Mouse (Mus musculus) kidney, postnatal 25 days (tissue): ENCODE measurements at regions not wholly inside any gene's neighbourhood (a gene's known extent, or its start where the extent isn't known, plus 50 kb on each side); places are given as distances from the start of the nearest gene placed in this dataset.

ENCODE experiments used
- DNase-seq, 2 experiments: peaks; one replicate each; pipeline ENCODE4 v3.0.0; 2021; ENCODE audit warnings: mixed read lengths in 2 of 2

DNA sequence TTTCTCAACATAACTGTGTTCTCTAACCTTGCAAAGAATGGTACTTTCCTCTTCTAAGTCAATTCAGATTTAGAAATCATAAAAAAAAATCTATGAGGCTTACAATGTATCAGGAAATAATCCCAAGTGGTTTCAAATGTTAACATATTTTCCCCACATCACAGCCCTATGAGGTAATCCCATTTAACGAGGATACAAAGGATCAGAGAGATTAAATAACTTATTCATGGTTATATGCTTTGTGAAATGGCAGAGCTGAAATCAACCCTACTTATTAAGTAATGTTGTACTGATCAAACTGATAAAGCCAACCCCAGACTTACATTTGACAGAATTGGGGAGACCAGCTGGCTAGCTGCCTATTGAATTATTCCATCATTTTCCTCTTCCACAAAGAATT, 614.4 kb downstream of the Ntrk3 start:
- no peak for DNase-seq

DNA sequence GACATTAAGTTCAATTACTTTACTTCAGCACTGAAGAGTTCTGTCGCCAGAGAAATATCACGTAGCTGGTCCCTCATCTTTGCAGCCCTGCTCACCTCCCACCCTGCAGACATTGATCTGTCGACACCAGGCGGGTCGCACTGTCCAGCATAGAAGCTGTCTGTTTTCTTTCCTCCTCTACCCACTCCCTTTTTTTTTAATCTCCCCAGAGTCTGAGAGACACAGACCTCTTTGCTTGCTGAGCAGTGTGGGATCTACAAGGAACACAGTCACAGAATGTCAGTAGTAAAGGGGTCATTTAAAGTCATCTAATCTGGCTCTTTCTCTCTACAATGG, 616.7 kb downstream of the Ntrk3 start:
- DNase-seq: no peak

DNA sequence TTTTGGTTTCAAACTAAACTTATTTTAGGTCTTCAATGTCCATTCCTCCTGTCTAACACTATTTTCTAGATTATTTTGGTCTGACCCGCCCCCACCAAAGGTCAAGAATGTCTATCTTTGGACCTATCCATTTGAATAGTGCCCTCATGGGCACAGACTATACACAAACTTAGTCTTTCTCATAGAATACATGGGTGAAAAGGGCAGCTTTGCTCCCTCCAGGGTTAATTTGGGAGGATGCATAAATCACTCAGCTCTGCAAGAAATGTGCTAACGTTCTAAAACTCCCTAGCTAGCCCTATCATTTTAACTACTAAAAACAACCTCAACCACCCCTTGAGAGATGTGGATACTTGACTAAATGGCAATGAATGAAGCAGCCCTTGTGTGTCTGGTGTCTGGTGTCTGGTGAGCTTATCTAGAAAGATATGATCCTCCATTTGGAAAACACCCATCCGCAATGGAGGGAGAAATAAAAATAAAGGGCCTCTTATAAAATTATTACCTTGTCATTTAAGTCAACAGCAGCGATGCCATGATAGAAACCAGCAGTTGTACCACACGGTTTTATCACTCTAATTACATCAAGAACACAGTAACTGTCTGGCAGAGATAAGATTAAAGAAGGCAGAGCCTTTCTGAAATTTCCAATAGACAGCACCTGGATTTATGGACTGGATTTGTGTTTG, 617.2 kb downstream of the Ntrk3 start:
- DNase-seq: no peak

DNA sequence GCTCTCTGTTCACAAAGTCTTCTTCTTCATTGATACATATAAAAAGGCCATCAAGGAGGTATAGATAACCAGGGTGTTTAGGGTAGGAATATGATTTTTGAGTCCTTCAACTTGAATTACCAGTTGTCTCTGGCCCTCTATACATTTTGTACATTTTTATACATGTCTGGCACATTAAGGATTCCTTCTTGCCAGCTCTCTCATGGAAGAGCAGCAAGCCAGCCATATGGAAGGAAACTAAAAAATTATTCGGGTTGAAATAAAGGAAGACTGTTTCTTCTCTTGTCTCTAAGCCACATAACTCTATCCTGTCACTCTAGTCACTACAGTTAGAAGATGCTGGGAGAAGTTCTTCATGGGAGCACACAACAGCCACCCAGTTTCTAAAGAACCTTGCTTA, 618.0 kb downstream of the Ntrk3 start:
- no peak for DNase-seq

DNA sequence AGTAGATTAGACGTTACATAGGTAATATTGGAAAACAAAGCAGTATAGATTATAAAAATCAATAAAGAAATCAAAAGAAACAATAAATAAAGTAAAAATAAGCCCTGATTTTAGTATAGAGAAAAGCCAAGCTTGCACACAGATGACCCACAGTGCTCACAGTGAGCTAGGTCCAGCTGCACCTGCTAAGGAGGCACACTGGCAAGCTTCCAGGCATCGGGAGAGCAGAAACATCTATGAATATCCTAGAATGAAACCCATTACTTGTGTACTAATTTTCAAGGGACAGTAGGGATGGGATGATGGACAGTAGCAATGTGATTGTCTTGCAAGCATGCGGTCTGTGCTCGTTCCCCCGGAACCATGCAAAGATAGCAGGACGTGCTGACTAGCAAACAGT, 626.5 kb downstream of the Ntrk3 start:
- peak in 1 of 2 experiments; percentile 3 for DNase-seq

DNA sequence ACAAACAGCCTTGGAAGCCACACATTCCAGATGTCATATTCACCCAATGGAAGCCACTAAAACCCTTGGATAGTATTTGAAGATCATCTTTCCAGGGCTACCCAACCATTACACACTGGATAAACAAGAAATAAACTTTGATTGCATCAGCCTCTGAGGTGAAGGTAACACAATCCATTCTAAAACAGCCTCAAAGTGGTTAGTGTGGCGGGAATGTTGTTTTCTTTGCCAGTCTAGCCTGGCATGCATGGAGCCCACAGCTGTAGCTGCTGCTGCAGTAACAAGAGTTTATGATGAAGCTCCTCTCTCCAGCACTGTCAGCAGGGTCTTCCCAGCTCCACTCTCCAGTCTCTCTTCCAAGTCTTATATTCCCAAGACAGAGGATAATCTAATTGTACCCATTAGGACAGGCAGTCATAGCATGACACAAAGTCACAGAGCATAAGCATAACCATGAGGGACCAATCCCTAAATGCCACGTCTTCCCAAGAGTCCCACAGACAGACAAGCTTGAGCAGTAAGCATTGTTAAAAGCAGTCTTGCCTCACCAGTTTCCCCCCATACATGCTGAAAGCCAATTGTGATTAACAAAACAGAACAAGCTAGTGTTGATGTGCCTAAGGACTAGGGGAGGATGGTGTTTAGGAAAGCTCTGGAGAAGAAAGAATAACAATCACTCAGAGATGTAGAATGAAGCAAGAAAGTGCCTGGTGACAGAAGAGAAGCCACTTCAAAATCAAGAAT, 634.1 kb downstream of the Ntrk3 start:
- no peak for DNase-seq

DNA sequence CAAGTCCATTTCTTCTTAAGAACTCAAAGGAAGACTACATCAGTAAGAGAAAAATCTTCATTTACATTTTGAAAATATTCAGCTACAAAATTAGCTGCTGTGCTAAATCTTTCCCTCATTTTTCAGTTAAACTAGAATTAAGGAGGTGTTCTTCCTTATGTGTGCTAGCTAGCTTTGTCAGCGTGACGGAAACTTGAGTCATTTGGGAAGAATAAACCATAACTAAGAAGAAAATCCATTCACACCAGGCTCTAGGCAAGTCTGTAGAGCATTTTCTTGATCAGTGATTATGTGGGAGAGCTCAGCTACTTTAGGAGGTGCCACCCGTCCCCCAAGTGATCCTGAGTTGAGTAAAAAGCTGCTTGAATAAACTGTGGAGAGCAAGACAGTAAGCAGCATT, 635.4 kb downstream of the Ntrk3 start:
- DNase-seq: no peak

DNA sequence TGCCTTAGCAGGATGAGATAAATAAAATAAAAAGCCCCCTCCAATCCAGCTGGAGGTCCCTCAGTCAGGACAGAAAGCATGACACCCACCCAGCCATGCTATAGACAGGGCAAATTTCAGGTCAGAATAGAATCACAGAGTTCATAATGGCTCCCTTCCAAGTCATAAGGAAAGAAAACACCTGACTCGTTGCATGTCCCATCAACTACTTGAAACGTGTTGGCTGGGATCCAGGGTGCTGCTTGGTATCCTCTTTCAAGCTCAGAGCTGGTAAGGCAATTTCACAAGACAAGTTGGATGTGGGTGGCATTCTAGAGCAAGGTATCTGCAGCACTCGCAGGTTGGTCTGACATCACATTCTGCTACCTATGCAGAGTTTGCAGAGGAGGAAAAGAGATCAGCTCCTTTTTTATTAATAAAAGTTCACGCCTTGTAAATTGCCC, 651.2 kb downstream of the Ntrk3 start:
- DNase-seq: peak; percentile 75 to 83

DNA sequence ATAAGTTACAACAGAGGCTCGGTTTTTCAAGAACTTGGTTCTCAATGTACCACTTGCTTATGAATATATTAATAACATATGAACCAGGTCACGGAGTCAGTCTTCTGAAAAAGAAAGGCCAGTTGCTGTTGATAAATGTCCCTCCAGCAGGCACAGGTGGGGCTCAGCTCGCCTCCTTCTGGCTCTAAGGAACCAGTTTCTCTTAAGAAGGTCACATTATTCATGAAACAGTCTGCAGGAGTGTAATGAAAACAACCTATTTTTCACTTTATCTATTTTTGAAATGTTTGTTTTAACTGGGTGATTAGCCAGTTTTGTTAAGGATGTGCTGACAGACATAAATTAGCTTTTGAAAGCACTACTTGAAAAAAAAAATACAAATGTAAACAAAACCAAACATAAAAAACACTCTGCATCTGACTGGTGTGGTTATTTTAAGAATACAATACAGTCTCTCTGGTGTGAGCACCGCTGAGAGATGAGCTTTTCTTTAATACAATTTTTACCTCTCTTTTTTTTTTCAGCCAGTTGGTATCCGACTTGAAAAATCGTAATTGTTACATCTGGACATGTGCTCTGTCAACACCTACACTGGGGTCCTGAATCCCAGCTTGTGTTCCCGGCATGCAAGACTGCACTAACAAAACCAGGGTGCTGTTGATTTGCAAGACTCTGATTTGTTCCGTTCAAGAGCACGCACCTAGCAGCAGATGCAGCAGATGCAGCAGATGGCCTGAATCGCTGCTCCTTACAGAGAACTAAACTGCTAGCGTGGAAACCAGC, 651.8 kb downstream of the Ntrk3 start:
- no peak for DNase-seq

DNA sequence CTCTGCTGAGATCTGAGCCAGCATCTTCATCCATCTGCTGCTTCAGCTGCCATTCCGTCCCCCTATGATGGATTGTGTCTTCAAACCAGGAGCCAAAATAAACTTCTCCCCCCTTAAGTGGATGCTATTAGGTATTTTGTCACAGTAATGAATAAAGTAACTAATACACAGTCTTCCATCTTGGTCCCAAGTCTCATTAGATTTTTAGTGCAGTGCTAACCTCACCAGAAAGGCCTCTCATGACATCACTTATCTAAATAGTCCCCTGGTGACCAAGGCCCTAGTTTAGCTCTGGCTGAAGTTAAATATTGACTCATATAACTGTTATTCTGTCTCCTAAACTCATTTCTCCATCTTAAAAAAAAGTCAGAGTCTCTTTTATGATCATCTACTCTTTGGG, 658.1 kb downstream of the Ntrk3 start:
- no peak for DNase-seq

DNA sequence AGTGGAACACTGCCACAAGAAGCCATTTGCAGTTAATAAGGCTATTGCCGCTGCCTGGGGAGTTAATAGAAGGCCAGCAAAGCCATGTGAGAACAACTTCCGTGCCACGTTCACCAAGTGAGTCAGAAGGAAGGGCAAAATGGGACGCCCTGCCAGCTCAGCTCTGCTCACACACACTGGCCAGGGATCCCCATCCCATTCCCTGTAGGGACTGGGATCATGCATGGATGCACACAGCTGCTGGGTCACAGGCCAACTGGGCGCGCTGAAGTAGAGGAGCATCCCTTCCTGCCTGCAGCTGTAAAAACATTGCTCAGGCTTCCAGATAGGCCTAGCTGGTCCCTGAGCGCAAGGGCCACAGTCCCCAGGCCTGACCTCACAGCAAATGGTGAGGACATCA, 666.7 kb downstream of the Ntrk3 start:
- DNase-seq: peak; percentile 2 to 42

DNA sequence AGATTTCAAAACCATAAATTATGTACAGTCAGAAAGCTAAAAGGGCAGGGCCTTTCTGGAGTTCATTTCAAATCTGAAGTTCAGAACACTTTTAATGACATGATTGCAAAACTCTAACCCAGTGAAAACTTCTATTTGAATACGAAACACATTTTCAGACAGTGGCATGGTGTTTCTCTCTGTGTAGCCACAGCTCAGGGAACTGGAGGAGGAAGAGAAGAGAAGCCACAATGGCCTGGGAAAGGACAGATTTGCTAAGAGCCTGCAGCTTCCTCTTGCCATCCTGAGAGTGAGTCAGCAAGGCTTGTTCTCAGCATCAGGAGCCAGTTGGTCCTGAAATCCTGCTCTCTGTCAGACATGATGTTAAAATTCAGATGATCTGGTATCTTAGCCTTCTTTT, 676.2 kb downstream of the Ntrk3 start:
- no peak for DNase-seq

DNA sequence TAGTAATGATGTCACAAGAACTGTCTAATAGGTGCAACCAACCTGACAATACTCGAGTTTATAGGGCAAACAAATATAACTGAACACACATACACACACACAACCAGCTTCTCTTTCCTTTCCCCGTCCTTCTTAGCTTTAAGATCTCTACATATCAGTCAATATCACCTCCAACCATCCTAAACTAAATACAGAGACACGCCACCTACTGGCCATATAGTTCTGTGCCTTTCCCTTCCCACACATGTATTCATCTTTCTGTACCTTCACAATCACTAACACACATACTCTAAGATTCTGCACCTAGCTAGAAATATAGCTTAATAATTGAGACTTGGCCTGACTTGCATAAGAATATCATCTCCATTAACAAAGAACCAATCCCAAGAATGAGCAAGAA, 688.2 kb downstream of the Ntrk3 start:
- no peak for DNase-seq

DNA sequence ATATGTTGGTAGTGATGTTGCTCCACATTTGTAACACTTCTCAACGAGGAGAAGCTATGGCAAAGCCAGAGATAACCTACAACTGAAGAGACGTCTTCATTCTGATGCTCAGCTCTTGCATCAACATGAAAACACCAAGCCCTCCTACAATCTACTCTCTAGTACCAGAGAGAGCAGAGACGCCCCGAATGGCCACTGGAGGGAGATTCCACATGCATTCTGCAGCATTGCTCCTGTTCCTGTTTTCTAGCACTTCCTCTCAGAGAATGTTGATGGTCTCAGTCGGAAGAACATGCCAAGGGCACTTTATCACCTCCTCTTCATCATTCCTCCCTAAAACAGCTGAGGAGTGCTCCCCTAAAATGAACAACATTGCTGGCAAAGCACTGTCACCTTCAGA, 692.4 kb downstream of the Ntrk3 start:
- no peak for DNase-seq

DNA sequence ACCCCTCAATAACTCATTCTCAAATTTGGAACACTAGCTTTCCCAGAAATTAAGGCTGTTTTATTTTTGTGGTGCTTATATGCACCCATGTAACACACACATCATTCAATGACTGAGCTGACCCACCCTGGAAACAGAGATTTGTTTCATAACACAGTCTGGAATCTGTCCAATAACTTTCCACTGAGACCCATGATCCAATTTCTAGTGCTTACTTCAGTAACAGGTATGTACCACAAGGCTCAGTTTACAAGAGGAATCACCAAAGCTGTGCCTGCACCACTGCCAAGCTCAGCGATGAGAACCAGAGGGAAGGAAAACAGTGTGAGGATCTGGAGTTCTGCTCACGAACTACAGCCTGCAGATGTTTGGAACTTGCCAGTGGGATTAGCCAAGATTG, 706.8 kb downstream of the Ntrk3 start:
- DNase-seq: no peak

DNA sequence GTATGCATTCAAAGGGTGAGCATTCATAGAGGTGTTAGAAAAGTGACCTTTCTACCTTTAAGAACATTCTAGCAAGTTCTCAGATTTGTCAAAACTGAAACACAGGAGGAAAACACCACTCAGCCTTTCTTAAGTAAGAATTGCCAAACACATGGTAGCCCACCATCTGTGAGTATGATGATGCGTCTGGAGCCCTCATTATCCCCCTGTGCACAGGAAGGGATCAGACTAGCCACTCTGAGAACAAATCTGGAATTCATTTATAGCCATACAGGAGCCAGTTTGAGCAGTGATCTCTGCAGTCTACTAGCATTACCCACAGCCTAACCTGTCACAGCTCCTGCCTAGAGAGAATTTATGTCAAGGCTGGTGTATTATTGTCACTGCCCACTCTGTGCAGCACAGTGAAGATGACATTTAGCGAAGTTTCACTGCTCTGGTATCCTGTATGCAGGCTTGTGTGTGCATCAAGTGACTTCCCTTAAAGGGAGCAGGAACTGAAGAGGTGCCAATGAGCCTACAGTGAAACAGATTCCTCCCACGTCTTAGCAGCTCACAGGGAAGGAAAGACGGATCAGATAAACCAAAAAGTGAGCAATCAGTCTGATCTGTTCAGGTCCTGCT, 710.7 kb downstream of the Ntrk3 start:
- no peak for DNase-seq

DNA sequence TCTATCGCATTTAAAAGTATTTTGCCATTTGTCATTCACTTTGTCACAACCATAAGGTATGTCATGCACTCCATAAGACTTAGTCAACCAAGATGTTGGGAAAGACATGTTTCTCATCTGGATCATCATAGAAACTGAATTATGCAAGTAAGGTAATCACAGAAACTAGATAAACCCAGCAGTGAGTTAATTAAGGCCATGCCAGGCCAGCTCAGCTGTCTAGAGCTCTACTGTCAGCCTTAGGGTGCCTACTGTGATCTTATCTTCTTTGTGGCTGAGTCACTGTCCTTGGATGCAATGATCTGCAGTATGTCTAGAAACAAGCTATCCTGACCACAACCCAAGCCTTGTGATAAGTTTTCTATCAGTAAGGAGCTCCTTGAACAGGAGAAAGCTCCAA, 714.2 kb downstream of the Ntrk3 start:
- no peak for DNase-seq

DNA sequence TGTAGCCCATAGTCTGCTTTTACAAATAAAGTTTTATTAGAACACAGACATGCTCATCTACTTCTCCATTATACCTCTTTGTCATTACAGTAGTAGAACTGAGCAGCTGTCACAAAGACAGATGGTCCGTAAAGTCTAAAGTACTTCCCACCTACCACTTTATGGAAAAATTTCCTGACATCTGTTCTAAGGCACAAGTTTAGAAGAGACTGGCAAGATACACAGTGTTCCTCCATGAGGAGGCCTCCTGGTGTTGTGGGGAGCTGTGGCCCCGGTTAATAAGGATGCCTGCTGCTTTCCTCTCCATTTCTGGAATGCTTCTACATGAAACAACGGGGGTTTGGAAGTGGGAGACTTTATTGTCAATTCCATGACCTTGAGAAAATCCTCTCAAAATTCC, 714.7 kb downstream of the Ntrk3 start:
- no peak for DNase-seq

DNA sequence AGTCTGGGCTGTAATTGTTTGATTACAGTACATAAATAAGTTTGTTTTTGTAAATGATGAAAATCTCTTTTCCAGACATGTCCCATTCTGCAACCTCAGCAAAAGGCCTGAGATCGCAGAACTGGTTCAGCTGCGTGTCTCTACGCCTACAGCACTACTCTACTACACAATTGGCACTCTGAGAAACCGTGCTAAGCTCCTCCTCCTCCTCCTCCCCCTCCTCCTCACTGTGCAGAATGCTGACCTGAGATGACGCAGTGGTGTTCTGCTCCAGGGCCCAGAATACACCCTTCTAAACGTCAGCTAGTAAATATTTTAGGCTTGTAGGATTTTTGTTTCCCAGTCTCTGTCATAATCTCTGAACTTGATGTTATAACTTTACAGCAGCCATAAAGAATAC, 724.2 kb downstream of the Ntrk3 start:
- no peak for DNase-seq

DNA sequence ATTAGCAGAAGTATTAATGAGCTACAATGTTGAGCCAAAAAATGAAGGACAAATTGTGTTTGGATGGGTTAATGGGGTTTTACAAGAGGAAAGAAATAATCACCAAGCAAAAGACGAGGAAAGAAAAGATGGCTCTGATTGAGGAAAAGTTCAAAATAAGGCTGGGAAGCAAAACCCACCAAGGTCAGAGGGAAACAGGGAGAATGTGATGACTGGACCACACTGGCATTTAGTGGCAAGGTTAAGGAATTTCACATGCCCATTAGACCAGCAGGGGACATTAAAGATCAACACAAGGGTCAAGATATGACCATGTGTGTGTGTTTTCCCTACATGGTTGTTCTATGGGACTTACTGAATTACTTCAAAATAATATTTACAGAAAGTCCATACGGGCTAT, 734.7 kb downstream of the Ntrk3 start:
- DNase-seq: no peak

DNA sequence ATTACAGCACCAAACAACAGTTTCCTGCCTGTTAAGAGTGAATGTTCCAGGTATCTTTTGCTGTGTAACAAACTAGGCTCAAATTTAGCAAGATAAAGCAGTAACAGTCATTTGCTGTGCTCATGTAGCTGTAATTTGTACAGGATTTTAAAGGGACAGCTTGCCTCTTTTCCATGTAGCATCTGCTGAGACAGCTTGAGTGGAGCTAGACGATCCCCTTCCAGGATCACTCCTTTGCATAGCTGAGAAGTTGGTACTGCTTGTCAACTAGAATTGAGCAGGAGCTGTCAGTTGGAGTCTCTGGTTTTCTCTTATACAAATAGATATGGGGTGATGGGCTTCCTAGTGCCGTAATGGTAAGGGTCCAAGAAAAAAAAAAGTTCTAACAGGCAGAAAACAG, 744.0 kb downstream of the Ntrk3 start:
- no peak for DNase-seq

DNA sequence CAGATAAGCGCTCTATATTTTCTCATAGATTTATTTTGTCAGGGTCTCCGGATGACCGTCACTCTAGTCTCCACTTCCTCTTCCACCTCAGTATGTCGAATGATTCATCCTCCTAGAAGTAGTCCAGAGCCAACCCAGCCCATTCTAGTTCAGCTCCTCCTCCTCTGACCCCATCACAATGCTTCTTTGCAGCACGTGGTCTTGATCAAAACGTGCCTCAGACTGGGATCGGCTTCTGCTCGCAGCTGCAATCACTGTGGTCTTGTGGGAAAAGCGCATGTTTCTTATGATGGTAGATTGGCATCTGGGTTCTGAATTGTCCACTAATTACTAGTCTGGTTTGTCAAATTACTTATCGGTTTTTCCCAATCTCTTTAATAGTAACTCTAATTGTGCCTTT, 747.7 kb downstream of the Ntrk3 start:
- DNase-seq: no peak

DNA sequence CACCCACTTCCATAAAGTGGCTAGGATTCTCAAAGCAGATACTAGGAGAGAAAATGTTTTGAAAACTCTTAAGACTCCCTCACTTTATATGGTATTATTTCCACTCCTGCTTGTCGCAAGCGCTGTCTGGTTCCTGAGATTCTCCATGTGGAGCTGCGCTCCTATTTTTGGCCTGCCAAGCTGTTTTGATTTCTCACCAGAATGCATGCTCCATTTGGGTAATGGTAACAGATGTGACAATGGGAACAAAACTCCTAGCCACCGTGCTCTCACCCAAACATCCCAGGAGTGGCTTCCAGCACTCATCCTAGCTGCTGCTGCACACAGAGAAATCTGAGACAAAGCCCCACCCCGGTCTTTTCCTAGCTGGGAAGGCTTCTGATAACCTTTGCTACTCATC, 749.6 kb downstream of the Ntrk3 start:
- DNase-seq: no peak

DNA sequence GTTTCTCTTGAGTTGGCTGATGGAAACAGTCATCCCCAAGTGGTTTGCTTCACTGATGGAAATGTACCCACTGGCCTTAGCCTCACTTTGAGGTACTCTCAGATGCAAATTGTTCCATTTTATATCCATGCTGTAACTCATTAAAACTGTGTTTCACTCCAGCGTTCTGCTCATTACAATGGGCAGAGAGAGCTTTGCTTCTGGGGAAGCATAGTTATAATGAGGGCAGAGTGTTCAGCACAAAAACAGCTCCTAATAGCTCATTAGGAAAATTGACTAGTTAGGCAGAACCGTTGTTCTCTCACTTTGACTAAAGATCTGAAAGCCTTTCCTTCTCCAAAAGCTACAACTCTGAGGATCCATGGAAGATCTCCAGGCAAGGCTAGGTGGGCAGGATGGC, 771.2 kb downstream of the Ntrk3 start:
- DNase-seq: no peak
